Mouse (Mus musculus) telencephalon, adult 2 months (tissue): ENCODE data around the gene G430095P16Rik.

Experiments used
- DNase-seq: peaks from one replicate; pipeline ENCODE4 v3.0.0-alpha.2; 2011; ENCODE audit warnings: low read depth, low spot score

Gene G430095P16Rik

DNA sequence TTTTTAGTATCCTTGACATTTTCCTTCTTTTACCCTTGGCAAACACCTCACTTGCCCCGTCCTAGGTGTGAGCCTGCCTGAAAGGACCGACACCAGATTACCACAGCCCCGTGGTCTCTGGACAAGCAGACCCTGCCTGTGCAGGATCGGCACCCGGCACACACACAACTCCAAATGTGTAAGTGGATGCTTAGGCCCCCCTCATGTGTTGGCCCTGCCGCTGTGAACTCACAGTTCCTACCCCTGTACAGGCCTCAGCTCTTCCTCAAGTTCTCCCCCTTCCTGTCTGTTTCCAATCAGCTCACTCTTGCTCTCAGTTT, 317 bp upstream of the G430095P16Rik start:
- DNase-seq: no peak

DNA sequence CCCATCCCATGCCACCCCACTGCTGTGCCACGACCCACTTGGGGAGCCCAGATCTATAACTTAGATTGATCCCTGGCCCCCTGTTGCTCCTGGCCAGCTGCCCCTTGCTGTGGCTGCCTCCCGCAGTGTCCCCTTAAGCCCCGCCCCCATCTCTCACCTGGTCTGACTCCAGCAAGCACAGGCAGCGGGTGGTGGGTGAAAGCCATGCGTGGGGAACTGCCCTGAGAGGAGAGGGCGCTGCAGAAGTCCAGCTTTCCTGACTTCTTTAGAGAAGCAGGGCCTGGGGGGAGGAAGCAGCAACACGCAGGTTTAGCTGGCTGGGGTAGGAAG, 729 bp downstream of the G430095P16Rik start:
- DNase-seq: no peak

DNA sequence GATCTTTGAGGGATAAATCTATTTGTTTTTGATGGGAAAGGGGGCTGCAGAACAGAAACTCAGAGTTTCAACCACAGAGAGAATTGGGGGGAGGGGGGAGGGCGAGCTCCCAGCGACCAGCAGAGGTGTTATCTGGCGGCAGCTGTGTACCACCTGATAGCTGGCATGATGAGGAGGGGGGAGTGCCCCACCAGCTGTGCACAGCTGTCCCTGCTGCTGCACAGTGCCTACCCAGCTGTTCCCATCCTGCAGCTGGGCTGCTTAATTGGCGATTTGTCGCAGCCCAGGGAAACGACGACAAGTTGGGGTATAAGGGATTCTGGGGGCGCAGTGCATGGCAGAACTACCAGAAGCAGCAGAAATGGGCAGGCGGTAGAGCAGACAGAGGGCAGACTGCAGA, 1.9 kb downstream of the G430095P16Rik start:
- DNase-seq: no peak

DNA sequence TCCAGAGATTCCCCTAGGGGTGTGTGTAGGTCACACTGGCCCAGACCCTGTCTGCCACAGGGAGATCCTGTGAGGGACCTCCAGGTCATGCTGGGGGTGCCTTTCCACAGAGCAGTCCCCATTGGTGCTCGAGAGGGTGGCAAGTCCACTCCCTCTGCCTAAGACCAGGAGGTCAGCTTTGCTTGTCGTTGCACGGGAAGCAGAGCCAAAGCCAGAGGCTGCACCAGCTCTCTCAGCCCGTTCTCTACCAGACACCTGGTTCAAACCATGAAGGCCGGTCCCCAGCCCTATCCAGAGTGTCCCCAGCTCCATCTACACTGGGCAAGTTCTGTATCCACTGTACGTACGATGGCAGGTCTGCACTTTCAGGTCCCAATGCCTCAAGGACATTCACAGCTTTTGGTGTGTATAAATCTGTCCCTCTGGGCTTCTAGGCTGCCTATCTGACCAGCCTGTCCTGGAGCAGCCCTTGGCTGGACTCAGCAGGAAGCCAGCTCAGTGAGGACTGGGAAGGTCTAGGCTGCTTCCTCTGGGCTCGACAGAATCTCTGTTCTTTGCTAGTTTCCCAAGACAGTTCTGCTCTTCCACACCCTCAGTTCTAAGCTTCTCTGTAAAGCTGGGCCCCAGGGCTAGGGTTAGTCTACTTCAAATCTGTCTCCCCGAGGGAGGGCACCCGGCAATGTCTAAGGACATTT, 2.6 kb downstream of the G430095P16Rik start:
- DNase-seq: no peak

DNA sequence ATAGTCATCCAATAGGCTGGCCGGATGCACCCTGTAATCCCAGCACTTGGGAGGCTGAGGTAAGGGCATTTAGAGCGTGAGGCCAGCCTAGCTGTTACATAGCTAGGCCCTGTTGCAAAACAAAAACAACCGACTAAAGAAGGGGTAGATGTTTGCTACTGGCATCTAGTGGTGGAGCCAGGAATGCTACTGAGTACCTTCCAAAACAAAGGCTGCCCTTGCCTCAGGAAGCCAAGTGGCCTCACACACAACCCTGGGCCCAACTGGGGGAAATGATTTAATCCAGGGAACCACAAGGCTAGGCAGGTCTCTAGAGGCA, 3.1 kb downstream of the G430095P16Rik start:
- DNase-seq: no peak

DNA sequence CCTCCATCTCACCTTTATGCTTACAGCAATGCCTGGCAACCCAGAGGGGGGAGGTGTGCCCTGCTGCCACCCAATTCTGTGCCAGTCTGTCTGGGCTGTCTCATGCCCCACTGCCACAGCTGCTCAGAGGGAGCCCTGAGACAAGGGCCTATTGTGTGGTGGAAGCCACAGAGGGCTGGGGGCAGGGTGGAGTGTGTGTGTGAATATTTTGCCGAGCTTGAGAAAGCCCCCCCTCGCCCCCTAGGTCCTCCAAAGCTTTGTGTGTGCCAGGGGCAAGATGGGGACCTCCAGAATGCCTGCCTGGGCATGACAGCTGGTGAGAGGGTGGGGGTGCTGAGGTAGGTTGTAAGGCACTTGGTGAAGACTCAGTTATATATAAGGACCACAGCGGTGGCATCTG, 5.7 kb downstream of the G430095P16Rik start:
- DNase-seq: no peak

DNA sequence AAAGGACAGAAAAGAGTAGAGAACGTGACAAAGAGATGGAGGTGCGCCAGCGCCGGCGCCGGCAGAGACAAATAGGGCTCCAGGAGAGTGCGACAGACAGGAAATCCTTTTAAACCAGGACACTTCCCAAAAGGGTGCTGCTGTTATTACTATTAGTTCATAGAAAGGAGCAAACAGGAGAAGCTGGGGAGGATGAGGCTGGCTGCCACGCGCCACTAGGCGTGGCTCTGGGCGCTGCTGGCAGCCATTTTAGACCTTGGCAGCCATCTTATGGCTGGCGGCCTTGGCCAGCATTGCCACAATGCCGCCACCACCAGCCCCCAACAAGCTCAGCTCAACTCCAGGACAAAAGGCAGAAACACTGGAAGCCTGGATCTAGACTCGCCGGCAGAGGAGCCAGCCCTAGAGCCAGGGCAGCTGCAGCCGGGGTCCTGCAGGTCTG, 7.1 kb downstream of the G430095P16Rik start:
- no peak for DNase-seq

DNA sequence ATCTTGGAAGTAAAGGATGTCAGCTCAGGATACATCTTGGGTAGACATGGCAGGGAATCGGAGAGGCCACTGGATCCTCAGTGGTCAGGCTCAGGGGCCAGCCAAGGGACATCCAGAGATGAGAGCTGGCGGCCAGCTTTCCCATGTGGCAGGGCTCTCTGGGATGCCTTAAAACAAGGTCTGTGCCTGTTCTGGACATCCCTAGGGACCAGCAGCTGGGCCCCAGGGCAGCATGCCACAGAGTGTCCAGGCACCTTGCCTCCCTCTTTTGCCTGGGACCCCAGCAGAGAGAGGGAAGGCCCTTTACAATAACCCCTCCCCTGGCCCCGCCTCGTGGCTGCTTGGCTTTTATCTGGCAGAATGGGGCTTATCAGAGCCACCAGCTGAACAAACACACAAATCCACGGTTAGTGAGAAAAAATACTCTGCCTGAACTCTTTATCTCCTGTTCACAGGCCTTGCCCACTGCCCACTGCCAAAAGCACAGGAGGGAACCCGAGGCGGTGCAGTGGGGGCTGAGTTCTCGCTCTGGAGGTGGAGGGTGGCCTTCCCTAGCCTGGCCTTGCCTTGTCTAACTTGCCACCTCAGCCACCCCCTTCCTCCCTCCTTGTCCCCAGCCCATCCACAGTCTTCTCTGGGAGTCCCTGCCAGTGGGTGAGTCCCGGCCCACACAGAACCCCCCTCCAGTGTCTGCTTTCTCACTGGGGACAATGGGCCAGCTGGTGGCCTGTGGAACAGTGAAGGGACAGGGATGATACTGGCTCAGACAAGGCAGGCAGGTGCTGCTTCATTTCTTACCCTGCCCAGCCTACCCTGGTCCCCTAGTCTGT, 7.9 kb downstream of the G430095P16Rik start:
- DNase-seq: no peak

DNA sequence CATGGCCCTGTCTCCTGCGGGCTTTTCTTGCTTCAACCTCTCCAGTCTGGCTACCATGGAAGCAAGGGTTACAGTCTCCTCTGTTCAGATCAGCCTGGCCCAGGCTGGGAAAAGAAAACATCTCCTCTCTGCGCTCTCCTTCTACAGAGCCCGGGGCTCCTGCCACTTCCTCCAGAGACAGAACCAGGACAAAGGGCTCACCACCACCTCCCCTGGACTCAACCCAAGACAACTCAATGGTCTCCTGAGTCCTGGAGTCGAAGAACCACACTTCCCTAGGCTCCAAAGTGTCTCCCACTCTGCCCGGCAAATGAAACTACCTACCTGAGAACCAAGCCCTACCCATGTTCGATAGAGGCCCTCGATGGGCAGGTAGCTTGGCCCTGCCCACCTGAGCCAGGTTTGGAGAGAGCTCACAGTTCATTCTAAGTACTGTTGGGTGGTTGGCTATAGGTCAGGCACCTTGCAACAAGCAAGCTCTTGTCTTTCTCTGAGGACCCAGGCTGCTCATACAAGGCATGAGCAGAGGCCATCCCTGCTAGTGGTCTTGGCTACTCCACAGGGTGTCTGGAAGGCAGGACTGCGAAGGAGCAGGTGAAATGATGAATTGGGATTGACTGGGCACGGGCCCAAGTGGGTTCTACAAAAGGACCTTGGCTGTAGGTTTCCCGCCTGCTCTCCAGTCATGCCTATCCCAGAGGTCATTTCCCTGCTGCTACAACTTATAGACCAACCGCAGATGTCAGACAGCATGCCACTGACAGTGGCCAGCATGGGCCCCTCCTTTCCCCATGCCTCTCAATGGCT, 8.8 kb downstream of the G430095P16Rik start:
- no peak for DNase-seq

DNA sequence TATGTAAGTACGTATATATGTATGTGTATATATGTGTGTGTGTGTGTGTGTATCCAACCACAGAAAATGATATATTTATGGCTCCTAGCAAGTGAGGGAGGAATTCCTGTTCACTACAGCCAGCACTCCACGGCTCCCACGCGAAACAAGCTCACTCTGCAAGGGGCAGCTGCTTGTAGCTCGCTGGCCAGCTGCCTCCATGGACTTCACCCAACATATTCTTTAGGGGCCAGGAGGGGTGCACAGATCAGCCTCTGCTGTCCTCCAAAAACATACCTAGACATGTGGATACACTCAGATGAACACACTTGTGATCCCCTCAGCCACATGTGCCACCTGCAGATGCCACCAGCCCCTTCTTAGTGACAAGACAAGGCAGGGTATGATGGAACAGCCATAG, 9.7 kb downstream of the G430095P16Rik start:
- DNase-seq: no peak

DNA sequence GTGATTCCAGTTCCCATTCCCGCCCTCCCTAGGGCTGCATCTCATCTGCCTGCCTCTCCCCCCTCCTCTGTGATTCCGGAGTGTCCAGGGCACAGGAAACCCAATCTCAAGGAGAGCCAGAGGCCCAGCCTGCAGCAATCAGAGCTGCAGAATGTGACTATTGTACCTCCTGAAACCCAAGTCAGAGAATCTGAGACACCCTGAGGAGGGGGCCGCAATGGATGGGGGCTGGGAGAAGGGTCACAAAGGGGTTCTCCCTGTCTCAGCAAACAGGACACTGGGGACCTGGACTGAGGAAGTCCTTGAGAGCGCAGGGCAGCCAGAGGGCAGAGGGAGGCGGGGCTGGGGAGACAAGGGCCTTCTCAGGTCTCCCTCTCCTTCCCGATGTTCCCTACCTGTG, 10.2 kb downstream of the G430095P16Rik start:
- no peak for DNase-seq

DNA sequence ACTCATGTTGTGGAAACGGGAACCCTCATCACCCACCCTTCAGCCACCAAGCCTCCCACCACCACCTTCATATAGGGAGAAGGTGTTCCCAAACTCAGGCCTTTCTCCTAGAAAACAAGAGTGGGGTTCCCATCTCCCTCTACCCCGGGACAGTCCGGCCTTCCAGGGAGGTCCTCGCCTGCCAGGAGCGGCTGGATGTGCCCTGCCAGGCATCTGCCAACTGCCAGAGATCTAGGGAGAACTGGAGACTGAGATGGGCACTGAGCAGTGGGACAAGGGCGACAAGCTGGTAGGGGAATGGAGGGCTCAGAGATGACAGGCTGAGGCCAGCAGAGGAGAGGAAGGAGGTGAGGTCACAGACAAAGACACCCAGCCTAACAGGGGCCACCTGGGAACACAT, 11.2 kb downstream of the G430095P16Rik start:
- no peak for DNase-seq

DNA sequence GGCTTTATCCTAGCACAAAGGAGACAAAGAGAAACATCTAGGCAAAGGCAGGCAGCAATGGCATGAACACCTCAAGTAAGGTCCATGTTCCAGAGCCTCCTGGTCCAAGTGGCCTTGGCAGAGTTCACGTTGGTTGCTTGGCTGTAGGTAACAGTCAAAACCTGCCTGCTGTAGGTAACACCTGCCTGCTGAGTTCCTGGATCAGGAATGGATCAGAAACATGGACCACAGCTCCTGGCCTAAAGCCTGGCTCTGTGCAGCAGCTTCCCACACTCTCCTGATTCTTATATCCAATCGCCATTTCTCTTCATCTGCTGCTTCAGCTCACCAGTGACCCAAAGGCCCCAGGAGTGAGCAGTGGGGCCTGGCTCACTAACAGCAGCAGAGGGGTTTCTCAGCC, 11.9 kb downstream of the G430095P16Rik start:
- DNase-seq: no peak

DNA sequence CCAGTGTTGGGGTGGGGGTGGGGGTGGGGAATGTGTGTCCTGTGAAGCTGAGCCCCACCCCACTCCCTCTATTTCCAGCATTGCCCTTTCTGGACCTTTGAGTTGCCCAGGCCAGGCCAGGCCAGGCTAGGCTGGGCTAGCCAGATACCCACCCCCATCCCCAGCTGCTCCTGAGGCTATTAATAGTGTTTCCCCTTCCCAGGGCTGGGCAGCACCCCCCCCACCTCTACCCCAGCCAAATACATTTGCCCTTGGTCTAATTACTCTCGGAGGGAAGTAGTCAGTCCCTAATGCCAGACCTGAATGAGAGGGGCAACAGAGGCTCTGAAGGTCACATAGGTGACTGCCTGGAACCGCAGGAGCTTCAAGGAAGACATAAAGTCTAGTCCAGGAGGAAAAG, 12.8 kb downstream of the G430095P16Rik start:
- DNase-seq: no peak

DNA sequence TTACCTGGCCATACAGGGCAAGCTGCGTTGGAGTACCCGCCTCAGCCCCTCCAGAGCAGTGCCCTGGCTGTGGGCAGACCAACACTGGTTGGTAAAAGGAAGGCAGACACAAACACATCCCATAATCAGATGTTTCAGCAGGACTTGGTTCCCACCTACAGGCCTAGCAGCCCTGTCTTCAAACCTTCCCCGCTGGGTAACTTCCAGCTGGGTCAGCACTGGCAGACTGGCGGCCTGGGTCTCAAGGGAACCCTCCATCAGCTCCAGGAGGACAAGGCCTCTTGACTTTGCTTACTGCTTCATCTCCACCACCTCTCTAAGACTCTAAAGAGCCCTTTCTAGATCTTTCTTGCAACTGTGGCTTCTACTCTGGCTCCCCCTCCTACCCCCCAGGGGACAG, 13.7 kb downstream of the G430095P16Rik start:
- no peak for DNase-seq

DNA sequence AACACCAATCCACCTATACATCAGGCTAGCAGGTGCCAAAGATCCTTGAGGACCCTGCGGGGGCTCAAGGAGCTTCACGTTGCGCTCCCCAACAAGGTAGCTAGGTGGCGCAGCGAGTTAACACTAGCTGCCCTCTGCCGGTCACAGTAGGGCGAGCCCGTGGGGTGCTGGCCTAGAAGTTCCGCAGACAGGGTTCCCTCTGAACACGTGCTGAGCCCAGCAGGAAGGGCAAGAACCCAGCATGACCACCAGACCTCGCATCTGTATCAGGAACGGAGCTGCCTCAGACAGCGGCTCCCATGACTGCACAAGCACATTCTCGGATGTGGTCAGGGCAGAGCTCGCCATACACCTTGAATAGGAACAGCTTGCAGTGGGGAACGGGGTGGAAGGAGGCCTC, 14.8 kb downstream of the G430095P16Rik start:
- no peak for DNase-seq

DNA sequence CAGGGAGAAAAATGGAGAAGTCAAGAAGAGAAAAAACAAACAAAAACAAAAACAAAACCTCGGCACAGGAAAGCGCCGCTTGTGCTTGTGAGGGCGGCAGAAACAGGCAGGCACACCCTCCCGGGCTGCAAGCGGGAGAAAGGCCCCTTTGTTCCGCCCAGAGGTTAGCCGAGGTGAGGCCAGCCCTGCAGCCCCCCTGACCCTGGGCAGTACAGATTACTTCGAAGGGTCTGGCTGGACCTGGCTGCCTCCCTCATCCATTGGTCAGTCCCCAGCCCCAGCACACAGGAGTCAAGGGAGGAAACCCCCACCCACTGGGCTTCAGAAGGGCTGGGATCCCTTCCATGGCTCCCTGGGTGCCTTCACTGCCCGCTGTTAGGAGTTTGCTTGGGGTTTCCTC, 15.5 kb downstream of the G430095P16Rik start:
- no peak for DNase-seq

DNA sequence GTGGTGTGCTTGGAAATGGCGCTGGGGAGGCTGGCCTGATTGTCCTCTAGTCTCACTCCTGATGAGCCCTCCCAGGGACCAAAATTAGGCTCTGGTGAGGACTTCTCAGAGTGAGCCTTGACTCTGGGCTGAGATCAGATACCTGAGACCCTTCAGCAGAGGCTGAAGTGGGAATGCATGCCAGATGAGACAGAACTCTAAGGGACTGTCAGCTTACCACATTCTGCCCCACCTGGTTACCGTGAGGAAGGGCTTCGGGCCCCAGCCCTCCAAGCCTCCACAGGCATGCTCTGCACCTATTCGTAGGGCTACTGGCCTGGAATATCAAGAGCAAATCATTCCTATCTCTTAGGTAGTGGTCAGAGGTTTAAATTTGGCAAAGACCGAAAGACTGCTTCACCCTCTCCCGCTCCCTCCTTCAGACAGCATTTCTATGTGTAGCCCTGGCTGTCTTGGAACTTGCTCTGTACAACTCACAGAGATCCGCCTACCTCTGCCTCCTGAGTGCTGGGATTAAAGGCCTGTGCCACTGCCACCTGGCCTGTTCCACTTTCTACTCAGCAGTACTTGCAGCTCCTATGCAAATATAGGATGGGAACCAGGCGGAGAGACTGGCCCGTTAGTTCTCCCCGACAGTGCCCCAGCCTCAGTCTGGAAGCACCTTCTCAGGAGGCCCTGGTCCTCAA, 16.1 kb downstream of the G430095P16Rik start:
- DNase-seq: no peak

DNA sequence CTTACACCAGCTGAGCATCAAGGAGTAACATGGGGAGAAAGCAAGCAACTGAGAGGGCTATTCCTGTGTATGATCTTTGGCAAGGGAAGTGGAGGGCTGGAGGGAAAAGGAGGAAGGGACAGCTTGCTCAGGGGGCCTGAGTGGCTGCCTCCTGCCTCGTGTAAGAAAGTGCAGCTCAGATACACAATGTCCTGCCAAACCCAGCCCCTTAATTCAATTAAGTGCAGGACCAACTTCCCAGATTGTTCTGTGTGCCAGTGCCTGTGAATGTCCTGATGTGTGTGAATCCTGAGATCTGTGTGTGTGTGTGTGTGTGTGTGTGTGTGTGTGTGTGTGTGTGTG, 16.6 kb downstream of the G430095P16Rik start:
- no peak for DNase-seq

DNA sequence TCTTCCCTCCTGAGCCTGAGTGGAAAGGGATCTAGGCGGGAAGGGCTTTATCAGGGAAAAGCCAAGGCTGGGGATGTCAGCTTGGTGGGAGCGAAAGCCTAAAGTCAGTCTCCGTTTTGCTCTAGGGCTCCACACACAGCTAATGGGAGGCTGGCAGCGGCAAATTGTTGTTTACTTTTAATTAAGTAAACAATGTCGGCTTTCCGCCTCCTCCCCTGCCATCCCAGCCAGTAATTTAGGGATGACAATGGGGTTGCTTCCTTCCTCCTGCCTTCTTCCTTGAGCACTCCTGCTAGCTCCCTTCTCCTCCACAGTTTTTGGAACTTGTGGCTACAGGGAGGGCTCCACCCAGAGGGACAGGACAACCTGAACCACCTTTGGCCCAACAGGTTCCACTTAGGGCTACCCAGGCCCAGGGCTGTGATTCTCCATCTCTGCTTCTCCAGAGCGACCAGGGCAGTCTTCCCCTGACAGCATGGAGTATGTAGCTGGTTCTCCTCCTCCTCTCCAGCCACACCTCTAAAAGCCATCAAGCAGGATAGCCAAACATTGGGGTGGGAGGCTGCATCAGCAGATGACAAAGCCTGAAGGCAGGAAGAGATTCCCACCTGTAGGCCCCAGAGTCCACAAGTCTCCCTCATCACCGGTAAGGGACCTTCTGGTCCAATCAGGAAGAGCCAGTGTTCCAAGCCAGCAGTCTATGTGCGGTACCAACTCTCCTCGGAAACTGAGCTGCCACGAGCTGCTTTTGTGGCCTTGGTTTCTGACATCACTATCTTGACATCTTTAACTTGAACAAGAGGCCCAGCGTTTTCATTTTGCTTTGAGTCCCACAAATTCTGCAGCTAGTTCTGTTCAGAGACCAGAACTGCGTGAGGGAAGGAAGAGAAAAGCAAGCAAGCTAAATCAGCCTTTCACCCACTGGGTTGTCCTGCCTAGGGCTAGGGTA, 18.4 kb downstream of the G430095P16Rik start:
- DNase-seq: no peak
